Mouse (Mus musculus) ES-E14 (cell line): ENCODE results near the gene Tmem38b. TPM values are rescaled to one million over a fixed set of nuclear protein-coding genes. Genes with fewer than 3 reads are reported as not detected.
"Not testable (repeated sequence)": the region's sequence is repeated elsewhere in the genome, so short reads cannot be mapped to it uniquely, and the experiment has no call there.

Source experiments
- DNase-seq: peaks from one replicate; pipeline ENCODE4 v3.0.0-alpha.2; 2013; ENCODE audit warnings: low read depth, low spot score
- H3K27ac ChIP-seq: 2 replicates; pipeline ENCODE4 v1.5.1; 2012; ENCODE audit warnings: low read depth, mild to moderate bottlenecking, low read length, moderate library complexity, mixed read lengths; ENCODE audit not compliant: poor library complexity, insufficient read depth, severe bottlenecking
- H3K36me3 ChIP-seq: 2 replicates; pipeline ENCODE4 v1.6.1; 2012; ENCODE audit warnings: mild to moderate bottlenecking, low read length, moderate library complexity, mixed read lengths; ENCODE audit not compliant: control insufficient read depth, poor library complexity, insufficient read depth, severe bottlenecking
- H3K4me1 ChIP-seq, 2 experiments: fragments of 150-350 bp in 1 of 2; sonication (generic) in 1 of 2; 2 replicates each; pipeline ENCODE4 v1.6.1; 2012; ENCODE audit warnings: low read length in 2 of 2, mild to moderate bottlenecking in 1 of 2, mixed read lengths in 1 of 2; ENCODE audit not compliant: control insufficient read depth in 2 of 2, insufficient read depth in 2 of 2, poor library complexity in 1 of 2
- H3K4me3 ChIP-seq, 2 experiments: fragments of 150-350 bp in 1 of 2; sonication (generic) in 1 of 2; 2 replicates each; pipeline ENCODE4 v1.5.1; 2012; ENCODE audit warnings: low read length in 2 of 2, low read depth in 1 of 2, mild to moderate bottlenecking in 1 of 2, mixed read lengths in 1 of 2; ENCODE audit not compliant: insufficient read depth in 1 of 2, poor library complexity in 1 of 2, severe bottlenecking in 1 of 2
- H3K9ac ChIP-seq: 2 replicates; pipeline ENCODE4 v1.6.1; 2012; ENCODE audit warnings: low read depth, mild to moderate bottlenecking, low read length, mixed read lengths; ENCODE audit not compliant: poor library complexity, insufficient read depth, severe bottlenecking
- H3K9me3 ChIP-seq: fragments of 150-350 bp; sonication (generic); 2 replicates; pipeline ENCODE4 v1.6.1; 2012; ENCODE audit warnings: low read depth, mild to moderate bottlenecking, low read length; ENCODE audit not compliant: control insufficient read depth, insufficient read depth
- CHD2 ChIP-seq: IDR thresholded peaks from 2 replicates; pipeline ENCODE4 v1.6.1; 2014; ENCODE audit warnings: mild to moderate bottlenecking, low read depth, low read length, inconsistent platforms
- HCFC1 ChIP-seq: IDR thresholded peaks from 2 replicates; pipeline ENCODE4 v1.6.1; 2012; ENCODE audit warnings: low read length, inconsistent platforms, borderline replicate concordance; ENCODE audit not compliant: insufficient read depth
- MAFK ChIP-seq: IDR thresholded peaks from 2 replicates; pipeline ENCODE4 v1.6.1; 2014; ENCODE audit warnings: mild to moderate bottlenecking, low read depth, low read length, inconsistent platforms; ENCODE audit not compliant: insufficient read depth
- ZC3H11A ChIP-seq: IDR thresholded peaks from 2 replicates; pipeline ENCODE4 v1.6.1; 2012; ENCODE audit warnings: low read depth, mild to moderate bottlenecking, inconsistent platforms, low read length, borderline replicate concordance
- ZNF384 ChIP-seq: IDR thresholded peaks from 2 replicates; pipeline ENCODE4 v1.6.1; 2012; ENCODE audit warnings: low read depth, low read length, inconsistent platforms
- in situ Hi-C, 2 experiments: fragments of 600-800 bp; cut with MboI; formaldehyde crosslinking; loops; one replicate each; pipeline ENCODE4 v1.15.1; 2025; ENCODE audit warnings: low sequenced_read_pairs in 2 of 2, inconsistent platforms in 1 of 2; ENCODE audit not compliant: unreplicated experiment in 2 of 2
- total RNA-seq: library from RNA; depleted of rRNA; stranded (reverse); fragments of 300-350 nt; gene quantifications from 2 replicates; pipeline ENCODE4 v1.2.3, GENCODE M21; 2012

Gene Tmem38b
- total RNA-seq, 1 experiment, result 23.5 TPM

- no peak for DNase-seq
- Histone ChIP-seq H3K36me3 (no peaks in the 10 kb centered on the region), H3K9ac (no peak overlapping the region), H3K4me3 (no peak overlapping the region), H3K4me1 (no peaks in the 10 kb centered on the region), H3K27ac (no peak overlapping the region), H3K9me3 (no peaks in the 10 kb centered on the region)
- in situ Hi-C loops, result no loop called here
- TF ChIP-seq ZNF384 (no peak), HCFC1 (no peak), CHD2 (no peak), MAFK (no peak)
These were observed 28.7 kb upstream of the Tmem38b start for GRCm38 (mm10) chr4:53796865-53797772.

DNA sequence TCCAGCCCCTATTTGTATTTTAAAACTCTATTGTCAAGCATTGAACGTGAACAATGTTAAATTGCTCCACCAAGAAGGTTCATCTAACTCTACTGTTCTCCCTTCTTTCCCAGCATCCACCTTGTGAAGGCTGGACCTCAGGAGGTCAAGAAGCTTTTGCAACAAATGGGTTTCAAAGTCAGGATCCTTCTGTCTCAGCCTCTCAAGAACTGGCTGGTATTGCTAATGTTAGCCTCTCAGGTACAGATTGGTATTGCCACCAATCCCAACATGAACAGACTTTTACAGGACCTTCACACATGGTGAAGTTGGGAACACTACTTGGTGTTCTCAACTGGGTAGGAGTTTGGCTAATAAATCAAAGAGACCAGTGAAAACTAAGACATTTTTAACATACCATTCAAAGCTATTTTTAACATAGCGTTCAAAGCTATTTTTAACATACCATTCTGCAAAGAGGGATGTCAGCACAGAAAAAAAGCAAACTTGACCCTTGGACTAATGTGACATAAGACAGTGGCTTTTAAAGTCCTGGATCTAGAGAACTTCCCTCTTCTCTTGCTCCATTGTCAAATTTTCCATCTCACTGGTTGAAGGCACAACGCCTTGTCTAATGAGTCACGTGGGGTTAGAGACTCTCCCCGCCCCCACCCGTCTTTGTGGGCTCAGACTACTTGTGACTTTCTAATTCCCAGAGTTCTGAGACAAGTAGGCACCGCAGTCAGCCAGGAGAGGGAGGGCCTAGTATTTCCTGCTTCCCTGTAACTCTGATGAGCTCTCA is 26.8 kb upstream of the Tmem38b start:
- Histone ChIP-seq H3K36me3 (no peaks in the 10 kb centered on the region), H3K27ac (no peak overlapping the region), H3K4me1 (no peaks in the 10 kb centered on the region), H3K9ac (no peak overlapping the region), H3K4me3 (no peak overlapping the region), H3K9me3 (no peaks in the 10 kb centered on the region)
- no peak for TF ChIP-seq MAFK
- no peak for TF ChIP-seq HCFC1
- no peak for TF ChIP-seq ZNF384
- TF ChIP-seq ZC3H11A, result no peak
- no peak for TF ChIP-seq CHD2
- no peak for DNase-seq
- in situ Hi-C loops, result no loop called here

DNA sequence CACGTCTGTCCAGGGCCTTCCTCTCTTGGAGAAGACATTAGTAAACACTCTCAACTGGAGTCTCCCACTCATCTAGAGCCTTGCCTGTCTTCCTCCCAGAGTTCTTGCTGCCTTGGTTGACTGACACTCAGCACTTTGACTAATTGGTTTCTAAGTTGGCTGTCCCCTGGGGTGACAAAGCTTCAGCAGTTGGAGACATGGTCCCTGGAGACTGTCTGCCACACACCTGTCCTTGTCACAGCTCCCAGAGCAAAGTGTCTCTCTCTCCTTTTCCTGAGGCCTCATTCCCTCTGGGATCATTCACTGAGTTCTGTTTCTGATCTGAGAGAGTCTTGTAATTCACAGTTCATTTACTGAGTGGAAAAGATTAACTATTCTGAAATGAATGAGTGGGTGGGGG is 26.1 kb upstream of the Tmem38b start:
- H3K9ac ChIP-seq, result no peak overlapping the region
- no peak for DNase-seq
- no peak for TF ChIP-seq MAFK
- no peak for TF ChIP-seq HCFC1
- TF ChIP-seq CHD2, result no peak
- TF ChIP-seq ZNF384, result no peak
- in situ Hi-C loops, result no loop called here
- no peaks in the 10 kb centered on the region for H3K9me3 ChIP-seq
- no peak overlapping the region for H3K27ac ChIP-seq
- H3K4me1 ChIP-seq, result no peaks in the 10 kb centered on the region
- H3K36me3 ChIP-seq, result no peaks in the 10 kb centered on the region
- no peak overlapping the region for H3K4me3 ChIP-seq

- H3K4me1 ChIP-seq, H3K4me3 ChIP-seq, H3K9me3 ChIP-seq, DNase-seq, H3K9ac ChIP-seq, H3K36me3 ChIP-seq, H3K27ac ChIP-seq, in situ Hi-C loops: not testable (repeated sequence)
These were observed 22.2 kb upstream of the Tmem38b start for GRCm38 (mm10) chr4:53803674-53804073.

GRCm38 (mm10) chr4:53806428-53806827 is 19.4 kb upstream of the Tmem38b start:
- H3K4me3 ChIP-seq, H3K9me3 ChIP-seq, in situ Hi-C loops, DNase-seq, H3K4me1 ChIP-seq, H3K36me3 ChIP-seq, H3K9ac ChIP-seq, H3K27ac ChIP-seq: not testable (repeated sequence)
